Mouse (Mus musculus) kidney, adult 11 months (tissue): Measurements from ENCODE around the gene Zfp810.
A peak's percentile ranks its signal among the peaks of the same experiment; 100 is the strongest.

Experiments used
- DNase-seq: peaks from one replicate; pipeline ENCODE4 v3.0.0; 2022

Gene Zfp810

DNA sequence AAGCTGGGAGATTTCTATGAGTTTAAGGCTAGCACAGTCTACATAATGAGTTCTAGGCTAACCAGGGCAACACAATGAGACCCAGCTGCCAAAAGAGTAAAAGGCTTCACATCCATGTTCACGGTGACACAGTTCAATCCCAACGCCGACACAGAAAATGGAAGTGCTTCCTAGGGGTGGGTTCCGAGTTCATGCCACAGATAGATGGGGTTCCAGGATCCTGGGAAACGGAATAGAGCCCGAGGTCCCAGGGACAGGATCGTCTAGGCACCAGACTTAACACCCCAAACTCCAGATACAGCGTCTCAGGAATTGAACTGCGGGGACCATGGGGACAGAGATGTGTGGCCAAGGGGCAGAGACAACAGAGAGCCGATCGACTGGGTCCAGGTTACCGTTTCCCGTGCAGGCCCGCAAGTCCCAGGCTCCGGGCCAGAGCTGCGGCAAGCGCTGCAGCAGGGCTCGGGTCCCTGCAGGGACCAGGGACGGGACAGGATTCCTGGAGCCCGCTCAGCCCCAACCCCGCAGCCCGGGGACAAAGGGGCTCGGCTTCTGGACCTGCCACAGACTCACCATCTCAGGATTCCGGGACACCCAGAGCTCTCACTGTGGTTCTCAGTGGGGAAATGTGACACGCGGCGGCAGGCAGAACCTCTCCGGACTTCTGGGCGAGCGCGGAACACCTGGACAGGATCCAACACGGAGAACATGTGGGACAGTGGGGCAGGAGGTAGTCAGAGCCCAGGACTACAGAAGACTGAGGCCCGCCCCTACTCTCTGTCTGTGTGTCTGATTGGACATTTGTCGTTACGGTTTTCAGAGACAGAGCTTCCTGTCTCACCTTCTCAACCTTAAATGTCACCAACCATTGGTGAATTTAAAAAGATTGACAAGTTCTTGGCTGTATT, 48.0 kb downstream of the Zfp810 start, which contains the start of gene Zfp599:
Gene Zfp599 (minus strand): TSS at position 712 of the 908 bp plus-strand sequence.
- peak; percentile 51 for DNase-seq

DNA sequence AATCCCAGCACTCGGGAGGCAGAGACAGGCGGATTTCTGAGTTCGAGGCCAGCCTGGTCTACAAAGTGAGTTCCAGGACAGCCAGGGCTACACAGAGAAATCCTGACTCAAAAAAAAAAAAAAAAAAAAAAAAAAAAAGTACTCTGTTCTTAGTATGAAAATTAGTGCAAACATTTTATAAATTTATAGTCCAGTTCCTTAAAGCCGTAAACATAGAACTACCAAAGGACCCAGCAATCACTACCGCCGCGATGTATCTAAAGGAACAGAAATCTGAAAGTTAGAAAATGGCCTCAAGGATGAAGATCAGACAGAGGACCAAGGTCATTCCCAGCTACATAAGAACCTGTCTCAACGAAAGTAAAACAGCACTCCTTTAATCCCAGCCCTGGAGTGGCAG, 48.7 kb downstream of the Zfp810 start:
- no peak for DNase-seq

DNA sequence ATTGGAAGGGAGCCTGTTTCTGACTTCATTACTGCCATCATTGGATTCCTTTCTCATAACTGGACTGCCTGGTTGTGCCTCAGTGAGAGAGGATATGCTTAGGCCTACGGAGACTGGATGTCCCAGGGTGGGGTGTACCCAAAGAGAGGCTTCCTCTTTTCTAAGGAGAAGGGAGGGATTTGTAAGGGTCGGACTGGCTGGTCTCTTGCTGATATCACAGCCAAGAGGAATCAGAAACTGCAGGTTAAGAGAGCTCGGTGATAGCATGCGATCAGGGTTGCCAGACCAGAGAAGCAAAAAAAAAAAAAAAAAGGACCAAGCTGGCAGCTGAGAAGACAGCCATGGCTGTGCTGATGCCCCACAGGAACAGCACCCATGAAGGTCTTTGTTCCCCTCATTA, 50.9 kb downstream of the Zfp810 start:
- no peak for DNase-seq

DNA sequence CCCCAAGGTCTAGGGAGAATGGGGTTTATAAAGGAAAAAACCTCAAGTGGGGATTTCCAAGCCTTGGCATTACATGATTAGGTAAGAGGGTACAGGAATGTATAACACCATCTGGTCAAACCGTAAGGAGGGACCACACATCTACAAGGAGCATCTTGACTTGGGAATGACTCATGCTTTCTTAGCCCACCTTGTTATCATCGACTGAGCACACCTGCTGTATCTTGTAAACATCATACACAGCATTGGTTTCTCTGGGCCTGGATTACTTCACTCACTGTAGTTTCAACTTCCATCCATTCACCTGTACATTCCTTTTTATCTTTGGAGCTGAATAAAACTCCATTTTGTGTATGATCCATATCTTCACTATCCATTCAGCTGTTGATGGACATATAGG, 63.2 kb downstream of the Zfp810 start:
- DNase-seq = no peak

DNA sequence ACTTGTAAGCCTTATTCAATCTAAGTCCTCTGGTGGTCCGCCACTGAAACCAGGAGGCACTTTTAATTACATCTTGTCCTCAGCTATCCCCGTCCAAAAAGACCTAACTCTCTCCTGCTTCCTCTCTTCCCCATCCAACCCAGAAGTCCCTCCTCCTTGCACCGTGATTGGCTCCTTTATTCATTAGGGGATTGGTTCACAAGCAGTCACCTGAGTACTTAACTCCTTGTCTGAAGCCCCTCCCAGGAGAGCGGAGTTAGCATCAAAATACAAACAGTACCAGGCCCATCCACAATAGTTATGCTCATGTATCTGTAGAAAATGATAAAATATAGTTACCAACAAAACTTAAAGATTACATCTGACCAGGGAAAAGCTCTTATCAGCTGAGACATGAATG, 67.4 kb downstream of the Zfp810 start:
- no peak for DNase-seq

DNA sequence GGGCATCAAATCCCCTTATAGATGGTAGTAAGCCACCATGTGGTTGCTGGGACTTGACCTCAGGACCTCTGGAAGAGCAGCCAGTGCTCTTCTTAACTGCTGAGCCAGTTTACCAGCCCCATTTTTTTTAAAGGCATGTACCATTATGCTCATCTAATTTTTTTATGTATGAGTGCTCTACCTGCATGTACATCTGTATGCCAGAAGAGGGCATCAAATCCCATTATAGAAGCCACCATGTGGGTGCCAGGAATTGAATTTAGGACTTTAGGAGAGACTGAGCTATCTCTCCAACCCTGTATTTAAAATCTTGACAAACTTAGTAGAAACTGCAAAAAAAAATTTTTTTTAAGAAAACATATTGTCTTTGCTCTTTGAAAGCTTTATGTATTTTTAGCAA, 76.9 kb downstream of the Zfp810 start:
- no peak for DNase-seq

DNA sequence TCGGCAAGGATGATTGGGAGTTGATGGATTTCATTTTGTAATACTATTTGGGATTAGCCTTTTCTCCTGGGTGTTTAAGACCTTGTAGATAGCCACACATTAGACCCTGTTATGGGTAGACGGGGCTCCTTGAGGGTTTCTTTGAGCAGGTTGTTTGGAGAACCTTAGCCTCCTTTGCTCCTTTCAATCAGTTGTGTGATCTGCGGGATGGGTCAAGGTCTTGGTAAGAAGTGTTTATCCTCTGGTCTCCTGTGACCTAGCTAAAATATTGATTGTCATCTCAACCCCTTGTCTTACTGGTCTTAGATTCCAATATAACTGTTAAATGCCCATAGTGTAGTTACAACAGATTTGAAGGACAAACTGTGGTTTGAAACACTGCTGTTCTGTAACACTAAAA, 77.4 kb downstream of the Zfp810 start:
- no peak for DNase-seq

DNA sequence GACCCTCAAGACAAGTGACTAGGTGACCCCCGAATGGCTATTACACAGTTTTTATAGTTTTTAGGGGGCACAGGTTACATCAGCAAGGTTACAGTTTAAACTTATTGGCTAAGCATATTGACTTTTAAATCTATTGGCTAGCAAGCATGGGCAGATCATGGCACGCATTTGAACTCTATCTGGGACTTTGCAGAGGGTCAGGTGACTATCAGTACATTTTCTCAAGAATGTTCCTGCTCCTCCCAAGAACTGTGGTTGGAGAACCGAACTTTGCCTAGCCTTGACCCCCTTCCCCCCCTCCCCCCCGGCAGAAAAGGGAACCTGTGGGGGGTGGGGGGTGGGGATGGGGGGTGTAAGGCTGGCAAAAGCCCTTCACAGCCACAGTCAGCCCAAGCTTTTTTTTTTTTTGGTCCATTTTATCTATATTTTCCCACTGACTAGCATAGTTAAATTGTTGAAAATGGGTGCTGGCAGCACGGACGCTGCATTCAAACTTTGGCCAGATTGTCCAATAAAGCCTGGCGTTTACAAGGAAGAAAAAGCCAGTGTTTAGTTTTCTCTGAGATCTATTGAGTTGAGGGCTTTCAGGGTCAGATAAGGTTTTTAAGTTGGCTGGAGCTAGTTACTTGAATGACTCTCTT, 77.9 kb downstream of the Zfp810 start:
- DNase-seq = no peak

DNA sequence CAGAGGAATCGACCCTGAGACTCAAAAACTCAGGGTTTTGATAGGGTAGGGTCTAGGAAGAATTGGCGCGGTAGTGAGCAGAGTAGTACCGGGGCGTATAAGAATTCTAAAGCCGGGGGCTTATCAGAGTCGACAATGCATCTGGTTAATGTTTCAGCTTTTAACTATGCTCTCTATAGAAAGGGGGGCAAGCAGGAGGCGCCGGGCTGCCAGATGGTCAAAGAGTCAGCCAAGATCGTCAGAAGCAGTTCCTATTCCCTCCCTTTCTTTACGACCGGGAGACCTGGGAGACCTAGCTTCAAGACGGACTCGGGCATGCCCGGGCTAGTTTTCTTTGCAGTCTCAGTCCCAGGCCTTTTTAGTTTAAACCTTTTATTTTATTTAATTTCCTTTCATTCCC, 80.6 kb downstream of the Zfp810 start:
- peak; percentile 61 for DNase-seq
